Mouse (Mus musculus): ENCODE measurements around the gene Heph. TPM values are rescaled to one million over a fixed set of nuclear protein-coding genes. Genes with fewer than 3 reads are reported as not detected.
"Not testable (repeated sequence)": the region's sequence is repeated elsewhere in the genome, so short reads cannot be mapped to it uniquely, and the experiment has no call there.

Heph gene
- polyA plus RNA-seq (2015; fragmentation: Nextera tagmentation; extraction: Ambion mirVana), result 5.5 and 7.8 TPM in 2 replicates

- H3K27me3 ChIP-seq (replicated peaks; ENCODE audit: insufficient read depth, low read length), result no peaks in the 10 kb centered on the region
- ATAC-seq, result no peak
- peak within 1 kb of the TSS; percentile 31 for H3K4me3 ChIP-seq (ENCODE audit: low read depth, low read length)
Observed at GRCm38 (mm10) chrX:96455149-96455548, at the start of gene Heph. Gene Heph, plus strand, starts transcription at chrX:96455359.

GRCm38 (mm10) chrX:96415351-96415750, 39.8 kb upstream of the Heph start:
- not testable (repeated sequence) for H3K9me3 ChIP-seq (ENCODE audit: low read length); H3K27ac ChIP-seq (ENCODE audit: low read length); DNase-seq (ENCODE audit: low spot score); H3K27me3 ChIP-seq (replicated peaks; ENCODE audit: insufficient read depth, low read length); ATAC-seq; H3K4me1 ChIP-seq (ENCODE audit: insufficient read depth, low read depth, low read length); H3K4me2 ChIP-seq (replicated peaks; ENCODE audit: low read depth, low read length); H3K4me3 ChIP-seq (ENCODE audit: low read depth, low read length); H3K9ac ChIP-seq (replicated peaks; ENCODE audit: low read depth); H3K36me3 ChIP-seq (ENCODE audit: insufficient read depth, low read length)
- WGBS, result 61% methylated on average over 4 of the region's 4 CpGs

More at GRCm38 (mm10) chrX:96455149-96455548, at the start of gene Heph:
- Histone ChIP-seq H3K4me2 (replicated peaks; ENCODE audit: low read depth, low read length) (peak within 1 kb of the TSS; percentile 32; the same call in 1 of the 2 replicates), H3K9ac (replicated peaks; ENCODE audit: low read depth) (no peak within 1 kb of the TSS), H3K4me1 (ENCODE audit: insufficient read depth, low read depth, low read length) (no peaks in the 10 kb centered on the region), H3K36me3 (ENCODE audit: insufficient read depth, low read length) (no peaks in the 10 kb centered on the region), H3K9me3 (ENCODE audit: low read length) (no peaks in the 10 kb centered on the region), H3K27ac (ENCODE audit: low read length) (no peak within 1 kb of the TSS)
- TF ChIP-seq EP300 (IDR thresholded peaks at IDR 0.05), result no peak
- TF ChIP-seq CTCF (IDR thresholded peaks at IDR 0.05), result no peak
- peak; percentile 4 for DNase-seq (ENCODE audit: low spot score)
- WGBS, result 58% methylated on average over 2 of the region's 2 CpGs

GRCm38 (mm10) chrX:96416970-96417369, 38.2 kb upstream of the Heph start:
- no peak for TF ChIP-seq CTCF (IDR thresholded peaks at IDR 0.05)
- no peak for TF ChIP-seq EP300 (IDR thresholded peaks at IDR 0.05)
- H3K36me3 ChIP-seq (ENCODE audit: insufficient read depth, low read length), result no peaks in the 10 kb centered on the region
- ATAC-seq, result no peak

GRCm38 (mm10) chrX:96417733-96418132, 37.4 kb upstream of the Heph start:
- H3K4me1 ChIP-seq (ENCODE audit: insufficient read depth, low read depth, low read length), result no peaks in the 10 kb centered on the region
- H3K9me3 ChIP-seq (ENCODE audit: low read length), result no peaks in the 10 kb centered on the region
- H3K27me3 ChIP-seq (replicated peaks; ENCODE audit: insufficient read depth, low read length), result no peaks in the 10 kb centered on the region
- H3K9ac ChIP-seq (replicated peaks; ENCODE audit: low read depth), result no peak overlapping the region
- H3K4me3 ChIP-seq (ENCODE audit: low read depth, low read length), result no peak overlapping the region
- no peak overlapping the region for H3K4me2 ChIP-seq (replicated peaks; ENCODE audit: low read depth, low read length)
- H3K36me3 ChIP-seq (ENCODE audit: insufficient read depth, low read length), result no peaks in the 10 kb centered on the region
- no peak for TF ChIP-seq EP300 (IDR thresholded peaks at IDR 0.05)
- no peak for TF ChIP-seq CTCF (IDR thresholded peaks at IDR 0.05)
- DNase-seq (ENCODE audit: low spot score) (no peak), ATAC-seq (no peak)
- H3K27ac ChIP-seq (ENCODE audit: low read length), result no peak overlapping the region
- 40% methylated on average over 1 of the region's 1 CpGs for WGBS

More at GRCm38 (mm10) chrX:96416970-96417369, 38.2 kb upstream of the Heph start:
- DNase-seq (ENCODE audit: low spot score), result no peak
- Histone ChIP-seq H3K4me3 (ENCODE audit: low read depth, low read length) (no peak overlapping the region), H3K9ac (replicated peaks; ENCODE audit: low read depth) (no peak overlapping the region), H3K4me2 (replicated peaks; ENCODE audit: low read depth, low read length) (no peak overlapping the region), H3K4me1 (ENCODE audit: insufficient read depth, low read depth, low read length) (no peaks in the 10 kb centered on the region), H3K27ac (ENCODE audit: low read length) (no peak overlapping the region), H3K9me3 (ENCODE audit: low read length) (no peaks in the 10 kb centered on the region), H3K27me3 (replicated peaks; ENCODE audit: insufficient read depth, low read length) (no peaks in the 10 kb centered on the region)
- 95% methylated on average over 1 of the region's 1 CpGs for WGBS

- H3K4me1 ChIP-seq (ENCODE audit: insufficient read depth, low read depth, low read length), result no peaks in the 10 kb centered on the region
- TF ChIP-seq CTCF (IDR thresholded peaks at IDR 0.05), result no peak
- no peak for TF ChIP-seq EP300 (IDR thresholded peaks at IDR 0.05)
Observed at GRCm38 (mm10) chrX:96419383-96419782, 35.8 kb upstream of the Heph start.

GRCm38 (mm10) chrX:96456201-96456963, 1.2 kb downstream of the Heph start, which contains the start of gene Hsf3:
Gene Hsf3, minus strand, starts transcription at chrX:96456294.
- 8% methylated on average over 9 of the region's 9 CpGs for WGBS
- TF ChIP-seq EP300 (IDR thresholded peaks at IDR 0.05) (no peak), CTCF (IDR thresholded peaks at IDR 0.05) (no peak)
- peak within 1 kb of the TSS; percentile 31 for H3K4me3 ChIP-seq (ENCODE audit: low read depth, low read length)
- DNase-seq (ENCODE audit: low spot score) (peak; percentile 40), ATAC-seq (peak; percentile 56; the same call in 1 of the 2 replicates)
- H3K27me3 ChIP-seq (replicated peaks; ENCODE audit: insufficient read depth, low read length), result no peaks in the 10 kb centered on the region
- H3K4me2 ChIP-seq (replicated peaks; ENCODE audit: low read depth, low read length), result peak within 1 kb of the TSS; percentile 32; the same call in 1 of the 2 replicates
- no peaks in the 10 kb centered on the region for H3K9me3 ChIP-seq (ENCODE audit: low read length)
- H3K27ac ChIP-seq (ENCODE audit: low read length), result no peak within 1 kb of the TSS
- H3K9ac ChIP-seq (replicated peaks; ENCODE audit: low read depth), result no peak within 1 kb of the TSS
- no peaks in the 10 kb centered on the region for H3K4me1 ChIP-seq (ENCODE audit: insufficient read depth, low read depth, low read length)
- H3K36me3 ChIP-seq (ENCODE audit: insufficient read depth, low read length), result no peaks in the 10 kb centered on the region

More at GRCm38 (mm10) chrX:96419383-96419782, 35.8 kb upstream of the Heph start:
- H3K27me3 ChIP-seq (replicated peaks; ENCODE audit: insufficient read depth, low read length), result no peaks in the 10 kb centered on the region
- ATAC-seq, result no peak
- H3K4me3 ChIP-seq (ENCODE audit: low read depth, low read length), result no peak overlapping the region
- no peak overlapping the region for H3K27ac ChIP-seq (ENCODE audit: low read length)
- no peak overlapping the region for H3K9ac ChIP-seq (replicated peaks; ENCODE audit: low read depth)
- H3K4me2 ChIP-seq (replicated peaks; ENCODE audit: low read depth, low read length), result no peak overlapping the region
- no peaks in the 10 kb centered on the region for H3K36me3 ChIP-seq (ENCODE audit: insufficient read depth, low read length)
- no peaks in the 10 kb centered on the region for H3K9me3 ChIP-seq (ENCODE audit: low read length)
- DNase-seq (ENCODE audit: low spot score), result no peak

All from lung, postnatal 0 days (tissue).